Mouse (Mus musculus): ENCODE results near the gene Fam198a. TPM values are rescaled to one million over a fixed set of nuclear protein-coding genes. Genes with fewer than 3 reads are reported as not detected.

Fam198a gene
- total RNA-seq, 1 experiment from 2014 or later, result not detected

- ATAC-seq (replicated peaks in 1 of 2; ENCODE audit: insufficient read depth in 1 of 2, low FRiP score in 2 of 2, low TSS enrichment in 1 of 2, low read depth in 1 of 2, poor library complexity in 2 of 2, severe bottlenecking in 2 of 2), result no peak
These were observed 27.3 kb upstream of the Fam198a start for GRCm38 (mm10) chr9:121923443-121923842.

GRCm38 (mm10) chr9:121923906-121924305 lies 26.9 kb upstream of the Fam198a start:
- ATAC-seq (replicated peaks in 1 of 2; ENCODE audit: insufficient read depth in 1 of 2, low FRiP score in 2 of 2, low TSS enrichment in 1 of 2, low read depth in 1 of 2, poor library complexity in 2 of 2, severe bottlenecking in 2 of 2), result no peak

DNA sequence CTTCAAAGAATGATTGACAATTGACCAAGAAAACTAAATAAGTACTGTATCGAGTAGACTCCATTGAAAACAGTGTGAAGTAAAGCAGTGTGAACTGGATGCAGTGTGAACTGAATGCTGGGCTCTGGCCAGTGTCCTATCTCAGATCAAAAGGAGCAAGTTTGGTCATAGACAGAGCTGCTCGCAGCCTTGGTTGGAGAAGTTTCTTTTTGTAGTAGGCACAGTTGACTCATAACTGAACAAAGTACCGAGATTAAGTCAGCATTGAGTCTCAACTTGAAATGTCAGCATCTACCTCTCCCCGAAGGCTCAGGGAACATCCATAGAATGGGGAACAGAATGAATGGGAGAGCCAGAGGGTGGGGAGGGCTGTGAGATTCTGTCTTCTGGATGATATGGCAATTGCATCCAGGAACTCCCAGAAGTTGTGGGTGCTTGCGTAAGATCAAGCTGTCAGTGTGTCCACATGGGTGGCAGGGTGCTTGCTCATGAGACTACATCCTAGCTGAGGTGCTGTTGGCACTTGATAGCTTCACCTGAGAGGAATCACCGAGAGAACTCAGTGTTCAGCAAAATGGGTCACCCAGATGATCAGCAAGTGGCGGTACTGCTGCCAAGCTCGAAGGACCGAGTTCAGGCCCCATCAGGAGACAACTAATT lies 25.8 kb upstream of the Fam198a start:
- ATAC-seq (replicated peaks in 1 of 2; ENCODE audit: insufficient read depth in 1 of 2, low FRiP score in 2 of 2, low TSS enrichment in 1 of 2, low read depth in 1 of 2, poor library complexity in 2 of 2, severe bottlenecking in 2 of 2), result no peak

DNA sequence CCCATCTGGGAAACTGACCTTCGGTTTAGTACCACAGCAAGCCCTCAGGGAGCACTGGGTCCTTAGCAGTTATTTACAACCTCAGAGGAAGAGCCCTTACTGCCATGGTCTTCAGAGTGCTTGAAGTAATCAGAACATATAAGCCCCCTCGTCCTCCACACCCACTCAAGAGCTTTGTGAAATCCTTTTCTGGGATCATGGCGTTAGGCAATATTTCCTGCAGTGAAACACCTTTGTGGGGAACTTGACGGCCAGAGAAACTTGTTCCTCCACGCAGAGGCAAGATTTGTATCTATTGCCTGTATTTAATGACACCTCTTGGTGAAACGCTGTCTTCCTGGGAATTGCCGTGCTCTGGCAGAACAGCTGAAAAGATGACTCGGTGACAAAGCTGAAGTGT lies 24.8 kb upstream of the Fam198a start:
- ATAC-seq (replicated peaks in 1 of 2; ENCODE audit: insufficient read depth in 1 of 2, low FRiP score in 2 of 2, low TSS enrichment in 1 of 2, low read depth in 1 of 2, poor library complexity in 2 of 2, severe bottlenecking in 2 of 2), result no peak

- peak in 1 of 2 experiments; percentile 50; a peak in 1 of 4 replicates for ATAC-seq (replicated peaks in 1 of 2; ENCODE audit: insufficient read depth in 1 of 2, low FRiP score in 2 of 2, low TSS enrichment in 1 of 2, low read depth in 1 of 2, poor library complexity in 2 of 2, severe bottlenecking in 2 of 2)
These were observed 24.0 kb upstream of the Fam198a start for GRCm38 (mm10) chr9:121926634-121927405.

DNA sequence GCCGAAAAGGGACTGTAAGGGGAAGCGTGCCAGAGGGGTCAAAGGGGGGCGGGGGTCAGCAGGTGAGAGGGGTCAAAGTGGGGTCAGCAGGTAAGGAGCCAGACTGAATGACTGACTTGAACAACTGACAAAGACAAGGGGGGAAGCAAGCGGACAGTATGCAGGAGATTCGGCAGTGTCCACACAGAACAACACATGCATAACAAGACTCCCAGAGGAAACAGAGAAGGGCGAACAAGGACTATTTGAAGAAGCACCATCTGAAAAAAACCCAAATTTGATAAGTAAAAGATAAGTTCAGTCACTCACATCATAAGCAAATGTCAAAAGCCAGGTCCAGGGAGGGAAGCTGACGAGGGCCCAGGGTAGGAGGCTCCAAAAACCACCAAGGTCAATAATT lies 23.1 kb upstream of the Fam198a start:
- no peak for ATAC-seq (replicated peaks in 1 of 2; ENCODE audit: insufficient read depth in 1 of 2, low FRiP score in 2 of 2, low TSS enrichment in 1 of 2, low read depth in 1 of 2, poor library complexity in 2 of 2, severe bottlenecking in 2 of 2)

GRCm38 (mm10) chr9:121928498-121928897 lies 22.3 kb upstream of the Fam198a start:
- peak; percentile 73; a peak in 3 of 4 replicates for ATAC-seq (replicated peaks in 1 of 2; ENCODE audit: insufficient read depth in 1 of 2, low FRiP score in 2 of 2, low TSS enrichment in 1 of 2, low read depth in 1 of 2, poor library complexity in 2 of 2, severe bottlenecking in 2 of 2)

- ATAC-seq (replicated peaks in 1 of 2; ENCODE audit: insufficient read depth in 1 of 2, low FRiP score in 2 of 2, low TSS enrichment in 1 of 2, low read depth in 1 of 2, poor library complexity in 2 of 2, severe bottlenecking in 2 of 2), result no peak
These were observed 15.9 kb upstream of the Fam198a start for GRCm38 (mm10) chr9:121934856-121935255.

- ATAC-seq (replicated peaks in 1 of 2; ENCODE audit: insufficient read depth in 1 of 2, low FRiP score in 2 of 2, low TSS enrichment in 1 of 2, low read depth in 1 of 2, poor library complexity in 2 of 2, severe bottlenecking in 2 of 2), result no peak
These were observed 13.8 kb upstream of the Fam198a start for GRCm38 (mm10) chr9:121936952-121937351.

DNA sequence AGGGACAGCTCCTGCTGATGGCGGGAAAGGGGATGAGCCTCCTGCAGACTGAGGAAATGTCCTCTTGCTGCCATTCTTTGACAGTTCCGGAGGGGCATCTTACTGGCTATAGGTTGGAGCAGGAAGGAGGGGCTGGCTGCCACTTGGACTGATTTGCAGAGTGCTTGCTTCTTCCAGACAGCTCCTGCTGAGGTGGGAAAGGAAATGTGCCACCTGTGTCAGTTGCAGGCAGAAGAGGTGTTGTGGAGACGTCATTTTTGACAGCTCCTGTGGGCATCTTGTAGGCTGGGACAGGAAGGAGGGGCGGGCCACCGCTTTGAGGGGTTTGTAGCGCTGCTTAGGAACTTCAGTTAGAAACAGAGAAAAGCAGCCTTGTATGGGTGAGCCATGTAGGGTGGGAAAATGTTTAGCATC lies 13.3 kb upstream of the Fam198a start:
- ATAC-seq (replicated peaks in 1 of 2; ENCODE audit: insufficient read depth in 1 of 2, low FRiP score in 2 of 2, low TSS enrichment in 1 of 2, low read depth in 1 of 2, poor library complexity in 2 of 2, severe bottlenecking in 2 of 2), result peak; percentile 25 to 32; a peak in 1 of 4 replicates

- ATAC-seq (replicated peaks in 1 of 2; ENCODE audit: insufficient read depth in 1 of 2, low FRiP score in 2 of 2, low TSS enrichment in 1 of 2, low read depth in 1 of 2, poor library complexity in 2 of 2, severe bottlenecking in 2 of 2), result peak; percentile 39 to 58; a peak in 3 of 4 replicates
These were observed 12.8 kb upstream of the Fam198a start for GRCm38 (mm10) chr9:121937944-121938355.

DNA sequence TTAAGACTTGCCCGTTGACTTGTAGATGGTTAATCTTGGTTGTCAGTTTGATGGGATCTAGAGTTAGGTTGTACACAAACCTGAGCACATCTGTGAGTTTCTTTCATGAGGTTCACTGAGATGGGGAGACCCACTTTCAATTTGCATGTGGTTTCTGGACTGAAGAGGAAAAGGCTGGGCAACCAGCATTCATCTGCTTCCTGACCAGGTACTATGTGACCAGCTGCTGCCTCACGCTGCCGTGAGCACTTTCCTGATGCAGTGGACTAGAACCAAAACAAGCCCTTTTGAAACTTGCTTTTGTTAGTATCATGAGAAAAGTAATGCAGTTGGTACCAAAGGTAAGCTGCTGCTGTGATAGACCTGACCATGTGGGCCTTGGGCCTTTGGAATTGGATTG lies 7.8 kb upstream of the Fam198a start:
- ATAC-seq (replicated peaks in 1 of 2; ENCODE audit: insufficient read depth in 1 of 2, low FRiP score in 2 of 2, low TSS enrichment in 1 of 2, low read depth in 1 of 2, poor library complexity in 2 of 2, severe bottlenecking in 2 of 2), result peak; percentile 53 to 58; a peak in 3 of 4 replicates

DNA sequence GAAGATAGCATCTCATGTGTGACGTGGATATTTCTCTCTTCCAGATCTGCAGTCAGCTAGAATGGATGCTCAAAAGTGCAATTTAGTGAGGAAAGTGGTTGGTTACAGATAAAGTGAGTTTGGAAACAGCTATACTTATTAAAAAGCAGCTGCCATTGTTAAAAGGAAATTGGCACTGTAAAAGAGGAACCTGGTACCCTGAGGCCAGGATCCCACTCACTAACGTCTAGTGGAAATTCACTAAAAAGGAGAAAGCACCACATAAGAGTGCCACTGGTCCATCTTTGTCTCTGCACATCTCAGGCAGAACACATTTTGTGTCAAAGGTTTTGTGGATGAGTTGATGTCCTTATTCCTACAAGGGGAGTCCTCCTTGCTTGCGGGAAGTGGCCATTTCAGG lies 7.2 kb upstream of the Fam198a start:
- peak in 1 of 2 experiments; percentile 59; a peak in 2 of 4 replicates for ATAC-seq (replicated peaks in 1 of 2; ENCODE audit: insufficient read depth in 1 of 2, low FRiP score in 2 of 2, low TSS enrichment in 1 of 2, low read depth in 1 of 2, poor library complexity in 2 of 2, severe bottlenecking in 2 of 2)

DNA sequence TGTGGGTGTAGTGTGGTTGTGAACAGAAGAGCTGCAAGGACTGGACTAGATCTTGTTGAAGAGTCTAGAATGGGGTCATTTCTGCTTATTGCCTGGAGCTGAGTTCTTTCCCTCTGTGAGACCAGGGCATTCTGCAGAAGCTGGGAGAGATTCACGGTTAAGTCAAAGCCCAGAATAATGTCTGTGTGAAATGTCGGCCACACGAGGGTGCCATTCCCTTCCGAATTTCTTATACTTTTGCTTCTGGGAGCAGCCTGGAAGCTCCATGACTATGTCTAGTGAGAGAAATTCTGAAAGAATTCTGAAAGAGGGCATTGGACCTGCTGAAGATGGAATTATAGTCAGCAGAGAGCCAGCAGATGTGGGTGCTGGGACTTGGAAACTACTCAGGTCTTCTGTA lies 3.0 kb upstream of the Fam198a start:
- 0 out of 4 replicates have a peak, but pooled peaks of 1 of the 2 experiments have one; percentile 28 for ATAC-seq (replicated peaks in 1 of 2; ENCODE audit: insufficient read depth in 1 of 2, low FRiP score in 2 of 2, low TSS enrichment in 1 of 2, low read depth in 1 of 2, poor library complexity in 2 of 2, severe bottlenecking in 2 of 2)

DNA sequence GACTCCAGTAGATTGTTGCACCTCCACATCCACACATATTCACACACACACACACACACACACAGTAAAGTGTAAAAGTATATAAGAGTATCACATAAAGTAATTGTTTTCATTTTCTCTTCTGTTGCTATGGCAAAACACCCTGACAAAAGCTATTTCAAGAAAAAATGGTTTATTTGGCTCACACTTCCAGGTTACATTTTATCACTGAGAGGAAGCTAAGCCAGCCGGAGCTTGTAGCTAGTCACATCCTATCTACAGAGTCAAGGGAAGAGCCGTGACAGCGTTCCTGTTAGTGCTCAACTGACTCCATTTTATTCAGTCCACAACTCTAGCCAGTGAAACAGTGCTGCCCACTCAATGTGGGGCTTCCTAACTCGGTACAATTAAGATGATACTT lies 2.4 kb upstream of the Fam198a start:
- no peak for ATAC-seq (replicated peaks in 1 of 2; ENCODE audit: insufficient read depth in 1 of 2, low FRiP score in 2 of 2, low TSS enrichment in 1 of 2, low read depth in 1 of 2, poor library complexity in 2 of 2, severe bottlenecking in 2 of 2)

- ATAC-seq (replicated peaks in 1 of 2; ENCODE audit: insufficient read depth in 1 of 2, low FRiP score in 2 of 2, low TSS enrichment in 1 of 2, low read depth in 1 of 2, poor library complexity in 2 of 2, severe bottlenecking in 2 of 2), result peak in 1 of 2 experiments; percentile 37; a peak in 1 of 4 replicates
These were observed 281 bp downstream of the Fam198a start for GRCm38 (mm10) chr9:121951114-121951423.

DNA sequence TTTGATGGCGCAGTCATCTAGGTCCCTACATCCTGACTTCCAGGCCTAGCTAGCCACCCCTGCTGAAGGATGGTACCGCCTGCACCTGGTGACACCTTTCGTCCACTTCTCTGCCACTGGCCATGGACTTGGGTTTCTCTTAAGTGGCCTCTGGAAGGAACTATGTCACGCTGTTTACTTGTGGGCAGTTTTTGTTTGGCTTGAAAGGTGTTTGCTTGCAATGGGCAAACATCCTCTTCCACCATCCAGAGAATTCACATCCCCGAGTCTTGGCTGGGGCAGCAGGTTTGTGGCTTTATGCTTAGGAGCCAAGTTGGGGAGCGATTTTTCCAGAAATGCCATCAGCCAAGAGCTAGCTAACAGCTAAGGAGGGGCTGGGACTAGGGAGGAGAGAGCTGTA lies 1.8 kb downstream of the Fam198a start:
- ATAC-seq (replicated peaks in 1 of 2; ENCODE audit: insufficient read depth in 1 of 2, low FRiP score in 2 of 2, low TSS enrichment in 1 of 2, low read depth in 1 of 2, poor library complexity in 2 of 2, severe bottlenecking in 2 of 2), result no peak

- ATAC-seq (replicated peaks in 1 of 2; ENCODE audit: insufficient read depth in 1 of 2, low FRiP score in 2 of 2, low TSS enrichment in 1 of 2, low read depth in 1 of 2, poor library complexity in 2 of 2, severe bottlenecking in 2 of 2), result no peak
These were observed 9.3 kb downstream of the Fam198a start for GRCm38 (mm10) chr9:121959966-121960635.
